Mouse (Mus musculus): ENCODE data around the gene Sufu. TPM values are rescaled to one million over a fixed set of nuclear protein-coding genes. Genes with fewer than 3 reads are reported as not detected.

The Sufu gene
- polyA plus RNA-seq, 1 experiment from 2014 or later: 20.5 TPM

DNA sequence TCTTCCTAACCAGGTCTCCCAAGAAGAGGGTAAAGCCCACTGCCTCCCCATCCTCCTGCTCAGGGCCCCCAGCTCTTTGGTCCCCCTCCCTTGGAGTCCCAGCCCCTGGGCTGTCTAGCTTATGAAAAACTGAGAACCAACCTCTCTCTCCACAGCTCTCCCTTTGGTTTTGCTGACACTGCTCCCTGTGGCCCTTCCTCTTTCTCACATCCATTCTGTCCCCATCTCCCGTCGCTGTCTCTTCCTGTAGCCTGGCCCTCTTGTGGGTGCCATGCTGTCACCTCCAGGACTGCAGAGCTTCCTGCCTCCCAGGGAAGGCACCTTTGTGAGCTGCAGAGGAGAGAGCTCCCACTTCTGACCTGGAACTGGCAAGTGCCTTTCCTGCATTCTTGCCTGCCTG is 90.0 kb downstream of the Sufu start:
- H3K9ac ChIP-seq (ENCODE audit: low read depth, low read length): no peak overlapping the region
- H3K27me3 ChIP-seq (replicated peaks; ENCODE audit: control insufficient read depth, insufficient read depth, low read length): no peaks in the 10 kb centered on the region
- peaks cover 38% of the 10 kb centered on the region for H3K4me1 ChIP-seq (ENCODE audit: control insufficient read depth, insufficient read depth, low read length)
- H3K4me3 ChIP-seq (ENCODE audit: low read length): no peak overlapping the region
- no peak for ATAC-seq
- 47% methylated on average over 2 of the region's 2 CpGs for WGBS
- H3K27ac ChIP-seq (ENCODE audit: low read length): no peak overlapping the region
- H3K36me3 ChIP-seq (ENCODE audit: control insufficient read depth, insufficient read depth, low read length): no peaks in the 10 kb centered on the region
- no peak overlapping the region for H3K4me2 ChIP-seq (ENCODE audit: low read depth, low read length)
- no peaks in the 10 kb centered on the region for H3K9me3 ChIP-seq (ENCODE audit: control insufficient read depth, low read length)

DNA sequence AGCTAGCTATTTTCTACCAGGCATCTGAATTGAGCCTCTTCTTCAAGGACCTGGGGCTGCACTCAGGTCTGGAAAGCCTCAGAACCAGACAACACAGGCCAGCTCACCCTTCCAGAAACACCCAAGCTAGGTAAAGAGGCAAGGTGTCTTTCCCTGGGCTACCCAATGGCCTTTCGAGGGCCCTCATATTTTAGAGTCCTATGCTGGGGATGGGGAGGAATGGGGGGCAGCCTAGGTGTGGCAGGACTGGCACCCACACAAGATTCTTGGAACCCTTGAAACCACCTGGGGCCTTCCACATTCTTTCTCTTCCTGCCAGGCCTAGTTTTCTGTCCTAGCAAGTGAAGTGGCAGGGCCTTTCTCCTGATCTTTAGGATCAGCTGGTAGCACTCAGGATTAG is 92.8 kb downstream of the Sufu start:
- no peak overlapping the region for H3K27ac ChIP-seq (ENCODE audit: low read length)
- no peak overlapping the region for H3K4me2 ChIP-seq (ENCODE audit: low read depth, low read length)
- no peak for ATAC-seq
- peaks cover 20% of the 10 kb centered on the region for H3K4me1 ChIP-seq (ENCODE audit: control insufficient read depth, insufficient read depth, low read length)
- H3K27me3 ChIP-seq (replicated peaks; ENCODE audit: control insufficient read depth, insufficient read depth, low read length): no peaks in the 10 kb centered on the region
- no peaks in the 10 kb centered on the region for H3K36me3 ChIP-seq (ENCODE audit: control insufficient read depth, insufficient read depth, low read length)
- no peak overlapping the region for H3K4me3 ChIP-seq (ENCODE audit: low read length)
- WGBS: 96% methylated on average over 1 of the region's 1 CpGs
- H3K9me3 ChIP-seq (ENCODE audit: control insufficient read depth, low read length): no peaks in the 10 kb centered on the region
- H3K9ac ChIP-seq (ENCODE audit: low read depth, low read length): no peak overlapping the region

DNA sequence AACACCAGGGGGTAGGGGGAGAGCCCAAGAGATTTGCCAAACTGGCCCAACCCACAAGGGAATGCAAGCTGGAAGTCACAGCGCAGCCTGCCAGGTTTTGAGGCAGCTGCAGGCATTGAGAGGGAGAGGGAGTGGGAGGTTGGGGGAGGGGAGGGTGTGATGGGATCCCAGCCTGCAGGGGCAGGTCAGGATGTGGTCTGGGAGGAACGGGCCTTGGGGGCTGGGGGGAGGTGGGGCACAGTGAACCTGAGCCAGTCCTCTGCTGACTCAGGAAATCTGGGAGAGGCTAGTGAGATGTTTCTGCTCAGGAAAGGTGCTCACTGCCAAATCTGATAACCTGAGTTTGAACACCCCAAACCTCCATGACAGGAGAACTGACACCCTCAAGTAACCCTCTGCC is 93.9 kb downstream of the Sufu start:
- H3K9ac ChIP-seq (ENCODE audit: low read depth, low read length): no peak overlapping the region
- no peak overlapping the region for H3K4me2 ChIP-seq (ENCODE audit: low read depth, low read length)
- H3K27ac ChIP-seq (ENCODE audit: low read length): no peak overlapping the region
- WGBS: 14% methylated on average over 2 of the region's 2 CpGs
- no peak for ATAC-seq
- no peaks in the 10 kb centered on the region for H3K36me3 ChIP-seq (ENCODE audit: control insufficient read depth, insufficient read depth, low read length)
- H3K27me3 ChIP-seq (replicated peaks; ENCODE audit: control insufficient read depth, insufficient read depth, low read length): no peaks in the 10 kb centered on the region
- H3K4me3 ChIP-seq (ENCODE audit: low read length): no peak overlapping the region
- H3K4me1 ChIP-seq (ENCODE audit: control insufficient read depth, insufficient read depth, low read length): peaks cover 11% of the 10 kb centered on the region
- H3K9me3 ChIP-seq (ENCODE audit: control insufficient read depth, low read length): no peaks in the 10 kb centered on the region

GRCm38 (mm10) chr19:46495136-46495535 is 98.4 kb downstream of the Sufu start:
- 0 out of 2 replicates have a peak, but pooled peaks cover 5% of the 10 kb centered on the region for H3K4me1 ChIP-seq (ENCODE audit: control insufficient read depth, insufficient read depth, low read length)
- H3K4me3 ChIP-seq (ENCODE audit: low read length): no peak overlapping the region
- no peak for ATAC-seq
- H3K4me2 ChIP-seq (ENCODE audit: low read depth, low read length): no peak overlapping the region
- no peak overlapping the region for H3K9ac ChIP-seq (ENCODE audit: low read depth, low read length)
- no peaks in the 10 kb centered on the region for H3K36me3 ChIP-seq (ENCODE audit: control insufficient read depth, insufficient read depth, low read length)
- H3K27ac ChIP-seq (ENCODE audit: low read length): no peak overlapping the region
- H3K27me3 ChIP-seq (replicated peaks; ENCODE audit: control insufficient read depth, insufficient read depth, low read length): no peaks in the 10 kb centered on the region
- WGBS: 75% methylated on average over 8 of the region's 8 CpGs
- no peaks in the 10 kb centered on the region for H3K9me3 ChIP-seq (ENCODE audit: control insufficient read depth, low read length)

GRCm38 (mm10) chr19:46497230-46497629 is 100.5 kb downstream of the Sufu start:
- no peaks in the 10 kb centered on the region for H3K36me3 ChIP-seq (ENCODE audit: control insufficient read depth, insufficient read depth, low read length)
- ATAC-seq: no peak
- 86% methylated on average over 2 of the region's 2 CpGs for WGBS

GRCm38 (mm10) chr19:46499539-46499835 is 102.8 kb downstream of the Sufu start:
- Histone ChIP-seq H3K27me3 (replicated peaks; ENCODE audit: control insufficient read depth, insufficient read depth, low read length) (no peaks in the 10 kb centered on the region), H3K4me1 (ENCODE audit: control insufficient read depth, insufficient read depth, low read length) (peaks cover 2% of the 10 kb centered on the region; the same call in 1 of the 2 replicates), H3K9me3 (ENCODE audit: control insufficient read depth, low read length) (no peaks in the 10 kb centered on the region), H3K27ac (ENCODE audit: low read length) (peak overlapping the region; percentile 62), H3K9ac (ENCODE audit: low read depth, low read length) (peak overlapping the region; percentile 6; the same call in 1 of the 2 replicates), H3K4me2 (ENCODE audit: low read depth, low read length) (peak overlapping the region; percentile 45), H3K4me3 (ENCODE audit: low read length) (peak overlapping the region; percentile 30), H3K36me3 (ENCODE audit: control insufficient read depth, insufficient read depth, low read length) (no peaks in the 10 kb centered on the region)
- under 1% methylated on average over 3 of the region's 3 CpGs for WGBS
- no peak for ATAC-seq

More at GRCm38 (mm10) chr19:46497230-46497629, 100.5 kb downstream of the Sufu start:
- no peaks in the 10 kb centered on the region for H3K27me3 ChIP-seq (replicated peaks; ENCODE audit: control insufficient read depth, insufficient read depth, low read length)
- no peak overlapping the region for H3K4me2 ChIP-seq (ENCODE audit: low read depth, low read length)
- H3K27ac ChIP-seq (ENCODE audit: low read length): no peak overlapping the region
- H3K9ac ChIP-seq (ENCODE audit: low read depth, low read length): no peak overlapping the region
- H3K4me1 ChIP-seq (ENCODE audit: control insufficient read depth, insufficient read depth, low read length): 0 out of 2 replicates have a peak, but pooled peaks cover 2% of the 10 kb centered on the region
- H3K9me3 ChIP-seq (ENCODE audit: control insufficient read depth, low read length): no peaks in the 10 kb centered on the region
- no peak overlapping the region for H3K4me3 ChIP-seq (ENCODE audit: low read length)

DNA sequence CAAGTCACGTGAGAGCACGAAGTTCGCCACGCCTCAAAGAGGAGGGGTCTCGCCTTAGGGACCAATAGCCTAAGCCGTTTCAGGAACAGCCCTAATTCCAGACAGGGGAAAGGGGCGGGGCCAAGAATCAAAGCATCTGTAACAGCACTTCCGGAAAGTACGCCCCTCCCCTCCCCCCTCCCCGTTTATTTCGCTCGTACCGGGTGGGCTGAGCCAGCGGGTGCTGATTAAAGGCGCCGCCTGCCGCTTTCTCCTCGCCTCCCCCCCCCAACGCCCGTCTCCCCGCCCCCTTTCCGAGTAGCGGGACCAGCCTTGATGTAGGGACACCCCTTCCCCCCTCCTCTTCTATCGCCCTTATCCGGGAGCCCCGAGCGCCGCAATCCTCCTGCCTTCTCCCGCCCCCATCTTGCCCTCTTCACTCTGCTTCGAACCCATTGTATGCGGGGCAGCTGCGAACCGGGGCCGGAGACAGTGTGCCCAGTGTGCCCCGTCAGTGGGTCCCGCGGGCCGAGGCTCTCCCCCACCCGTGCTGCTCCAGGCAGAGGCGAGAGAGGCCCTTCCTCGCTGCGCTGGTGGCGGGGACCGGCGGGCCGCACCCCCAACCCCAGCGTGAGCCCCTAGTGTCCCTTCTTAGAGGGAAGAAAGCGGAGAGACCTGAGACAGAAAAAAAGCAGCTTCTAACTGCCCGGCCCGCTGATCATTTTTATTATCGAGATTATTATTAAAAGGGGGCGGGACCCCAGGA is 103.3 kb downstream of the Sufu start:
- peak; percentile 69 for ATAC-seq
- Histone ChIP-seq H3K36me3 (ENCODE audit: control insufficient read depth, insufficient read depth, low read length) (no peaks in the 10 kb centered on the region), H3K4me3 (ENCODE audit: low read length) (peak overlapping the region; percentile 87), H3K9ac (ENCODE audit: low read depth, low read length) (peak overlapping the region; percentile 97), H3K9me3 (ENCODE audit: control insufficient read depth, low read length) (no peaks in the 10 kb centered on the region), H3K27ac (ENCODE audit: low read length) (peak overlapping the region; percentile 100), H3K4me2 (ENCODE audit: low read depth, low read length) (peak overlapping the region; percentile 62), H3K27me3 (replicated peaks; ENCODE audit: control insufficient read depth, insufficient read depth, low read length) (no peaks in the 10 kb centered on the region), H3K4me1 (ENCODE audit: control insufficient read depth, insufficient read depth, low read length) (peaks cover 8% of the 10 kb centered on the region; the same call in 1 of the 2 replicates)
- WGBS: under 1% methylated on average over 52 of the region's 52 CpGs

GRCm38 (mm10) chr19:46500581-46501341 is 104.1 kb downstream of the Sufu start:
- Histone ChIP-seq H3K9ac (ENCODE audit: low read depth, low read length) (peak overlapping the region; percentile 97), H3K4me2 (ENCODE audit: low read depth, low read length) (peak overlapping the region; percentile 62), H3K4me3 (ENCODE audit: low read length) (peak overlapping the region; percentile 87), H3K36me3 (ENCODE audit: control insufficient read depth, insufficient read depth, low read length) (no peaks in the 10 kb centered on the region), H3K4me1 (ENCODE audit: control insufficient read depth, insufficient read depth, low read length) (peaks cover 13% of the 10 kb centered on the region), H3K27ac (ENCODE audit: low read length) (peak overlapping the region; percentile 100), H3K9me3 (ENCODE audit: control insufficient read depth, low read length) (no peaks in the 10 kb centered on the region), H3K27me3 (replicated peaks; ENCODE audit: control insufficient read depth, insufficient read depth, low read length) (no peaks in the 10 kb centered on the region)
- ATAC-seq: peak; percentile 11
- under 1% methylated on average over 48 of the region's 50 CpGs for WGBS

DNA sequence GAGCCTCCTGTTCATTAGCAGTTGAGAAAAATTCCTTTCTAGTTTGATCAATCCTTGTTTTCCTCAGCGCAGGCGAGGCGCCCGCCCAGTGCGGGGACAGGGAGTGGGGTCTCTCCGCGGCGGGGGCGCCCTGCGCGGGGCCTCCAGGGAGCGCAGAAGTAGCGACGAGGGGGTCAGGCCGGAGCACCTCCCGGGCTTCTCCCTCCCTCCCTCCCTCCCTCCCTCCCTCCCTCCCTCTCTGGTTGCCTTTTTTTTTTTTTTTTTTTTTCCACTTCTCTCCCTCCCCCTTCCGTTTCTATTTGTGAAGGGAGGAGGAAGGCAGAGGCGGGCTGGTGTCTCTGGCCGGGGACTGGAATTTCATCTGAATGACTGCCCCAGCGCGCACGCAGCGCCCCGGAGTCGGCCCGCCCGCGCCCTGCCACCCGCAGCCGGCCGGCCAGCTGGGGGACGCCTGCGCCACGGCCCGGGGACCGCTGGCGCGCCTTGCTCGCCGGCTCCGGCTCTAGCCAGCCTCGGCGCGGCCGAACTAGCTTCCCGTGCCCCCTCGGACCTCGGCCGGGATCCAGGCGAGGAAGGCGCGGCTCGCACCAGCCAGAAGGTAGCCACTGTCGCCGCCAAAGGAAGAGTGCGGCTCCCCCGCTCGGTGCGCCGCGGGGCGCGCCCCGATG is 104.8 kb downstream of the Sufu start, which contains the start of gene Trim8:
Trim8 (plus strand) TSS at position 302 of the 668 bp plus-strand sequence.
- Histone ChIP-seq H3K4me2 (ENCODE audit: low read depth, low read length) (peak within 1 kb of the TSS; percentile 62), H3K27ac (ENCODE audit: low read length) (peak within 1 kb of the TSS; percentile 100), H3K4me1 (ENCODE audit: control insufficient read depth, insufficient read depth, low read length) (peaks cover 21% of the 10 kb centered on the region), H3K36me3 (ENCODE audit: control insufficient read depth, insufficient read depth, low read length) (0 out of 2 replicates have a peak, but pooled peaks cover 3% of the 10 kb centered on the region), H3K27me3 (replicated peaks; ENCODE audit: control insufficient read depth, insufficient read depth, low read length) (no peaks in the 10 kb centered on the region), H3K9me3 (ENCODE audit: control insufficient read depth, low read length) (no peaks in the 10 kb centered on the region), H3K9ac (ENCODE audit: low read depth, low read length) (peak within 1 kb of the TSS; percentile 97), H3K4me3 (ENCODE audit: low read length) (peak within 1 kb of the TSS; percentile 87)
- peak; percentile 38 for ATAC-seq
- WGBS: 2% methylated on average over 48 of the region's 64 CpGs
